Mouse (Mus musculus) T-helper 2 cell (primary cell): Measurements from ENCODE around the gene Etl4.
"Not testable (repeated sequence)": the region's sequence is repeated elsewhere in the genome, so short reads cannot be mapped to it uniquely, and the experiment has no call there.

ENCODE experiments used
- in situ Hi-C: fragments of 300-600 bp; cut with MboI, MseI; formaldehyde crosslinking; loops from one replicate; pipeline ENCODE4 v1.15.1; 2025; ENCODE audit warnings: high pct_unique_total_duplicates

Gene Etl4

DNA sequence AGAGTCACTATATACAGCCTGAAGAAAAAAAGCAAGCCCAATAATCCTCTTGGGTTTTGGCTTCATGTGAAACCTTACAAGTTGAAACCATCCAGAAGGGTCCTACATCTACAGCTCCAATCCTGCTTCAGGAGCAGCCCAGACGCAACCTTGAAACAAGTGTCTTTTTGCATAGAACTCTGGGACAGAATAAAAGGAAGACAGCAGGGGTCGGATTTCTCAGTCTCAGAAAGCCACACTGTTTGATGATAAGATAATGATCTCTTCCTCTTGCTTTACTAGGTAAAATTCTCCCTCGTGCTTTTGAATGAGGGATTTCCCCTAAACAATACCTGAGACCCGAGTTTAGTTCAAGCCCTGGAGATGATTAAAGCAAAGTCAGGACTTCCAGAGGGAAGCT, 385.0 kb downstream of the Etl4 start:
- in situ Hi-C loops = loop anchor here (10.0 kb wide), 1 partner anchor 260 kb away; no protein-coding TSS in a partner anchor

DNA sequence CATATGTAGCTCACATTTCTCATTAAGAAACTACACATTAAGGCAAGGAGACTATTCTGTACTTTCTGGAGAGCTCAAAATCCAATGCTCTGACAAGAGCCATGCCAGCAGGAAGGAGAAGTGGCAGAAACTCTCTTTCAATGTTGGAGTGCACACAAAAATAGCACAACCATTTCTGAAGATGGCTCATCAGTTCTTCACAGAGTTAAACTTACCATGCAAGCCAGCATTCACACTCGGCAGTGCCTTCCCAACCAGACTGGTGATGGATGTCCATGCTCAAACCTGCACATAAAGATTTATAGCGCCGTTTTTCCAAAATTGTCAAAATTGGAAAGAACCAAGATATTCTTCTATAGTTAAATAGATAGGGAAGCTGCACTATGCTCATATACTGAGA, 392.9 kb downstream of the Etl4 start:
- in situ Hi-C loops = no loop called here

DNA sequence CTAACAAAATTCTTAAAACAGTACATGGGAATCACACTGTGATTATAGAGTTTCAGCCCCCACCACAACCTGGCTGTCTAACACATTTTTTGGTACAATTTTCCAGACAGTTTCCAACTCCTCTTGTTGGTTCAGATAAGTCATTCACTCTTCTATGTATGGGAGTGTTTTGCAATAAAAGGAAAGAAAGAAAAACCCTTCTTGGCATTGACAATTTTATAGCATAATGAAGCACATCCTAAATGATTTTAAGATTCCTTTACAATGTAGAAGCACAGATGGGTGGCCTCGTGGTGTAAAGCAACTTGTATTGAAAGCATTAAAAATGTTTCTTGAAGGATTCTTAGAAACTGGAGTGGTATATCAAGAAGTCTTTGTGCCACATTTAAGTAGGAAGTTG, 415.4 kb downstream of the Etl4 start:
- in situ Hi-C loops = no loop called here

DNA sequence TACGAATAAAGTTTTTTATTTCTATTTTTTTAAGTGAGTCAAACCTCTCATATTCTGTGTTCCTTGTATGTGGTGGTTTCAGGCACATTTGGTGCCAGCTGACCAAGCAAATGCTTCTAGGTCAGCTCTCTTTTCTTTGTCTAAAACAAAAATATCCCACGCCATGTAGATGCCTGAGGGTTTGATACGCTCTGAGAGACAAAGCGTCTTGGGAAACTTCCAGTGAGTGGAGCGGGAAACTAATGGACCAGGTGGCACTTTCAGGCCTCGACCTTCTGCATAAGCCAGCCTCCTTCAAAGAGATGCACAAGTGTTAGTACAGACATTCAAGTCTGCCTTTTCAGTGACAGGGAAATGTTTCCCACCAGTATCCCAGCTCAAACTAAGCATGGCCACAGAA, 426.6 kb downstream of the Etl4 start:
- in situ Hi-C loops = no loop called here

DNA sequence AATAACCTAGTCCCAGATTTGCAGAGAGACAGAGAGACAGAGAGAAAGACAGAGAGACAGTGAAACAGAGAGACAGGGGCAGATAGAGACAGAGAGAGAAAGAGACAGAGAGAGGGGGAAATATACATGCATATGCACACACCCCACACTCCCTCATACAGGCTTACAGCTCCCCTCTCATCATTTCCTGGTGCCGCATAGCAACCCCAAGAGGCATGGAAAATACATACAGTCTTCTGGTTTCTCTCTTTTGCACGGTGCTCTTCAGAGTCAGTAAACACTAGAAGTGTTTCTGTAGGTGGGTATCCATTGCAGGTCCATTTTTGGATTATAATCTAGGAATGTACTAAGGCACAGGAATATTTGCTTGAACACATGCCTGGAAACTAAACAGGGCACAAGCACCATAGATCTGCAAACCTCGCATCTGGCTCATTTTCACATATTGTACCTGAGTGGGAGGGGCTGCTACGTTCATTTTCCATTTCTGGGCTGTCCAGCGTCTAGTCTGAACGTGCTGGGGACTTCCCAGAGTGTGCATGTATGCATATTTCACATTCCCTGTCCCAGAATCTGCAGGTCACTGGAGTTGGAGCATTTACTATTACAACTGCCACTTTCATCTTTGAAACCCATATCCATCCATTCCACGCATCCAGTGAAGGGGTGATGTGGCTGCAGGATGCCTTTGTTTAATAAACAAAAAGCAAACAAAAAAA, 429.6 kb downstream of the Etl4 start:
- in situ Hi-C loops = no loop called here

DNA sequence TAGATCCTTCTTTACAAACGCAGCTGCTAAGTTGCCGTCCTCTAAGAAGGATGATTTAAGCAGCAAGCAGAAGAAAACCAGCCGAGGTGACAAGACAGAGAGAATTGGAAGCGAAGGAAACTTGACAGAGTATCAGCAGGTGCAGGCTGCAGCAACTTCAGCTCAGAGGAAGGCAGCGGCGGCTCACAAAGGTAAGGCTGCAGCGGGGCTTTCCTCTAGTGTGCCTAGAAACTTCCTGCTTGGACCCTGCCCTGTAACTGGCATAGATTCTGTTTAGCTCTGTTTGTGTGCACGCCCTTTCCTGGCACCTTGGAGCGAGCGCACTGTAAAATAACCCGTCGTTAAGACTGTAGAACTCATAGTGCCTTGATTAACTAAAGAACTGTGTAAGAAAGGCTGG, 430.3 kb downstream of the Etl4 start:
- in situ Hi-C loops = no loop called here

DNA sequence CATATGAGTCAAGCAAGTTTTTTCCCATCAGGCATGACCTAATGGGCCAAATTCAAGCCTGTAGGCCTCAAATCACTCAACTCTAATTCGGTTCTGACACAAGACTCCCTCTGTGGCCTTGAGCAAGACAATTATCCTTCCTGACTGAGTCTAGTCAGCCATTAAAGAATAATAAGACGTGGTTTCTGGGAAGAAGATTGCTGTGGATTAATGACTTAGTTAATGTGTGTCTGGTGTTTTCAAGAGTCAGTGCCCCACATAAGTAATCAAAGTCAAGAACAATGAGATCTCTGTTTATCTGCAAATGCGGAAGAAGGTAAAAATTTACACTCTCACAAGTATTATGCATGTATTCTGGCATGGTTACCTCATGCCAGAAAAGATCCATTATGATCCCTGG, 437.3 kb downstream of the Etl4 start:
- in situ Hi-C loops = no loop called here

DNA sequence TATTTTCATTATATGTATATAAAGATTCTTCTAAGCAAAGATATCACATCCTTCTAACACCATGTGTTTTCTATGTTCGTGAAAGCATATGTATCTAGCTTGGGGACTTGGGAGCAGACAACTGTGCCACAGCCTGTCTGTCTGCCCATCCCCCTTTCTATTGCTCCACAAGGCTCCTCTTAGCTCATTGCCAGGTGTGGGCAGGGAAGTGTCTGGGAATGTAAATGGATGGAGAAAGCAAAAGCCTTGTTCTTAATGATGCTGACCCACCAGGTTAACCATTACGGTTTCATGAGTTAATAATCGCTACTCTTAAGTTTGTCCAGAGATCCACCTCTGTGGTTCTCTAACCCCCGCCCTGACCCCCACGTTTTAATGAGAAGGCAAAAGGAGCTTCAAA, 439.7 kb downstream of the Etl4 start:
- in situ Hi-C loops = no loop called here

DNA sequence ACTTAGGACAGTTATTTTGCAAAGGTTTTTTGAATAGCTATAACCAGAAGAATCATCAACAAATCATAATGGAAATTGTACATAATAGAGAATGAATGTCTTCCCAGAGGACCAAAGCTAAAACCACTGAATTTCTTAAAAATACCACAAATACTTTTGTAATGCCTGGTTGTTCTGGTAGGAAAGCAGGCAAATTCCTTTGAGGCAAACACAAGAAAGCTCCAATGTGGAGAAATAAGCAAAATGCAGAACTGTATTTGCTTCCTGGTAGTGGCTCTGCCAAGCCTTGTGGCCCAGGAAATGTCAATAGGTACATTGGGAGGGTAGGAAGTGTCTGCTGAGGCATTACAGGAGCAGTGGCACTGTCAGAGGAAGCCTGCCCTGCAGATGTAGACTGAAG, 443.2 kb downstream of the Etl4 start:
- in situ Hi-C loops = no loop called here

DNA sequence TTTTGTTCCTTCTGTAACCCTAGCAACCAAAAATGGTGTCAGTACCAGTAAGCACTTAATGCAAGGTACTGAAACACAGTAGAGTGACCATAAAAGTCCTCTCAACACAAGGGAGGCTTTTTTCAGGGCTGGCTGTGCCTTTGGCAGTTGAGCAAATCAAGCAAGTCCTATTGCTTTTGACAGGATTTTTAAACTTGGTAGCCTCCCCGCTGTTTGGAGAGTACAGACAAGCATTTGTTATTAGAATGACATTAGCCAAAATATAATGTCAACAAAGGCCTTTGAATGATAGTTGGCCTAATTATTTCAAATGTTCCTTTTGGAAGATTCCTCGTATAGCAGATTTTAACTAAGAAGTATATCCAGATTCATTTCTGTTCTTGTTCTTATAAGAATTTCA, 467.4 kb downstream of the Etl4 start:
- in situ Hi-C loops = no loop called here

DNA sequence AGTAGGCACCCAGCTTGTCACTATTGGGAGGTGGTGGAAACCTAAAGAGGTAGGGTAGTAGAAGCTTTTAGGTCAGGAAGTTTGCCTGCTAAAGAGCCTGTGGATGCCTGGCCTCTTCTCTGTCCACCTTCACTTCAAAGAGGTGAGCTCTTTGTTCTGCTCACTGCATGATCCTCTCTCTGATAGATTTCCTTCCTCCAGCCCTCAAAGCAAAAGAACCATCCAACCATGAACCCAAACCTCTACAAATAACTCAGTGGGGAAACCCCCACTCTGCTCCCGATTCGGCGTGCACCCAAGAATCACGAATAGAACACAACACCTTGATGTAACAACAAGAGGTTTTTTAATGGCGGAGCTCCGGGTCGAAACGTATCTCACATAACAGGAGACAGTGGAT, 471.3 kb downstream of the Etl4 start:
- in situ Hi-C loops = not testable (repeated sequence)

DNA sequence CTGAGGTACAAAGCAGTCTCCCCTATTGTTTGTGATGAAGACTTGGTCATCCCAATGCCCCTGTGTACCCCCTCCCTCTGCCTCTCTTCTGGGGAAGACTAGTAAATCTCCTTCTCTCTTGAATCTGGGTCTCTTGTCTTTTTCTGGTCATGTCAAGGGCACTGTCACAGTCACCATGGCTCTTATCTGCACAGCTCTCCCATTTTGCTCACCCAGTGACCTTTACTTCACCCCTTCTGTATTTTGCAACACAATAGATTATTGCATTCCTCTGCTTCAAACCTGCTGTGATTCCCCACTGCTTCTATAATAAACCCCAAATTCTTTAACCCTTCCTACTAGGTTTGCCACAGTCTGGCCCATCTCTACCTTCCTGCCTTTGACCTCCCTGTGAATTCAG, 484.5 kb downstream of the Etl4 start:
- in situ Hi-C loops = no loop called here

DNA sequence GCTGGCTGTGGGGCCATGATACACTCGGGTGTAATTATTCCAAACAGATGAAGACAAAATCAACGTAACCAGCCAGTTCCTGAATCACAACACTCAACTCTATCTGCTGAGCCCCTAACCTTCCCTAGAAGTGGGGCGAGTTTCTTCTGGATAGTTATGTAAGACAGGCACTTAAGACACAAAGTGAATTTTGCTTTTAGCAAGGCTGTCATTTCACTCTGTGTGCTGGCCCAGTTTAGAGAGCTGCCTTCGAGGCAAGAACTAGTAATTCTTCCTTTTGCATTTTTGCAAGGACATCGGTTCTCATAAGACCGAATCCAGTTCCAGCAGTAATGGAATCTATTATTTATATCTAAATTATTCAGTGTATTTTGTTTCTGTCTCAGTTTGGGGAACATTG, 487.4 kb downstream of the Etl4 start:
- in situ Hi-C loops = no loop called here

DNA sequence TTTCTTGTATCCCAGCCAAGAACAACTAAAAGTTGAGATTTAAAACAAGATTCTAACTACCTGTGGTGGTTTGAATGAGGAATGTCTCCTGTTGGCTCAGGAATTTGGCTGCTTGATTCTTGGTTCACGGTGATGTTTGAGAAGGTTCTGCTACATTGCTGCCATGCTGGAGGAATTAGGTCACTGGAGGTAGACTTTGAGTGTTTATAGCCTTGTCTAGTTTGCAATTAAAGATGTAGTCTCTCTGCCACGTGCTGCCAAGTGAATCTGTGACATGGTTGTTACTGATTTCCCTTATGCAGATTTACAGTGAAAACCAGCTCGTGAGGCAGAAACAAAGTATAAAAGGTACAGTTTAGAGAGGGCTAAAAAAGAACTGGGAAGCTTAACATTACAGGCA, 491.0 kb downstream of the Etl4 start:
- in situ Hi-C loops = no loop called here

DNA sequence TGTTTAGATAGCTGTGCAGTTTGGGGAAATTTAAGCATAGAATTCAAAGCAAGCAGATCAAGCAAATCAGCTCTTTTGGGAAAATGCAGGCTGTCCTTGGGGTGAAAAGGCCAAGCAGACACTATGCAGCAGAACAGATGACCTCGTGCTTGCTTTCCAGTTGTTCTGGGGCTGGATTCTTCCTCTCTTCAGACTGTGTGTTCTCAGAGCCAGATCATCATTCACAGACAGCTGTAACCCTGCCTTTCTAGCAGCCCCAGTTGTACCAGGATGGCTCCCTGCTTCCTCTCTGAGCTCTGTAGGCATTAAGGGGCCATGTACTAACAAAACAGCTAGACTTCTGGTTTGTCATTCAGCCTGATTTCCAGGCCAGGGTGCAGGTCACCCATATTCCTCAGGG, 494.8 kb downstream of the Etl4 start:
- in situ Hi-C loops = no loop called here

DNA sequence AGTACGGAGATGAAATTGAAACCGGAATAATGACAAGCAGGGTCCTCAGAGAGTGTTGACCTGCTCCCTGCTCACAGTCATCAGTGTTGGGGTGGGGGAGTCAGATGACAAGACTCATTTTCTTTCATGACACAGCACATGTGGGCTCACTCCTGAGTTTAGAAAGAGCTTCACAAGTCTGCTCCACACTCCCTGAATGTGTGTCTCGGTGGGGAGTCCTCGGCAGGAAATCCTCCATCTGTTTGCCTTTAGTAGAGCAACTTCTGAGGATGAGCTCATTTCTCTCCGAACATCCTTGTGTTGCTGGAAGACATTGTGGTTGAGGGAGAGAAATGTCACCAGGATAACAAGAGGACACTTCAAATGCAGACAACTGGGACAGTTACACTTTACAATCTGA, 497.5 kb downstream of the Etl4 start:
- in situ Hi-C loops = no loop called here

DNA sequence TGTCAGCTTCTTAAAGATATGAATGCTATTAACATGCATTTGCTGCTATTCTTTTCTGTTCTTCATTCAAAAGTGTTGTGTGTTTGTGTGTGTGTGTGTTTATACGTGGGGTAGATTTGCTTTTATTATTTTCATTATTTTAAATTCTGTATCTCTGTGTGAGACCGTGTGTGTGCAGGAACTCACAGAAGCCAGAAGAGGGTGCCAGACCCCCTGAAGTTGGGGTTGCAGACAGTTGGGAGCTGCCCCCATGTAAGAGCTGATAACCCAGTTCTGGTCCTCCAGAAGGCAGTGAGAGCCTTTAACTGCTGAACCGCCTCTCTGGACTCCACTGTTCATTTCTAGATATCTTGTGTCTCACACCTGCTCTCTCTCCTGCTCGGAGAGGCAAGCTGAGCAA, 505.3 kb downstream of the Etl4 start:
- in situ Hi-C loops = no loop called here

DNA sequence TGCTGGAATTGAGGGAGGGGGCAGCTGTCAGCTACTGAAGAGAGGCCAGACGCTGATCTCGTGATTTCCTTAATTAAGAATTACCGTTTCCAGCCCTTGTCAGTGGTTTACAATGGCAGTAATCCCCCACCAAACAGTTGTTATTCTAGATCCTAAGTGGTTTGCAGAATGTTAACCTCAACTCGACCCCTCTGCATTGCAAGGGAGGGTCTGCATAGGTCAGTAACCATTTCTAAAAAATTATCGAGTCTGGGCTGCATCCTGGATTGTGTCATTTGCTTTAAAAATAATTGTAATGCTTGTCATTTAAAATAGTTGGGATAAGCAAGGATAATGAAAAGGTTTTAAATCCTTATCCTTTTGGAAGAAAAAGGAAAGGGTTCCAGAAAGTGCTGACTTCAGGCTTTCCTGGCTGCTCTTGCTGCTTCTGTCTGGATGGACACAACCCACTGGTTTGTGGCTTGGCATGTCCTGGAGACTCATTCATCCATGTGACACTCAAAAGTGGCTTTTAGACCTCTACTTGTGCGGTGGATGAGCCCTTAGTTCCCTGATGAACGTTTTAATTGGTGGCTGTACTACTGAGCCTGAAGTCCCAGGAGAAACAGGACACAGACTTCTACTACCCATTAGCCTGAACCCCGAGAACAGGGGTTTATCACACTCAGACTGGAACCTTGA, 507.5 kb downstream of the Etl4 start:
- in situ Hi-C loops = no loop called here

DNA sequence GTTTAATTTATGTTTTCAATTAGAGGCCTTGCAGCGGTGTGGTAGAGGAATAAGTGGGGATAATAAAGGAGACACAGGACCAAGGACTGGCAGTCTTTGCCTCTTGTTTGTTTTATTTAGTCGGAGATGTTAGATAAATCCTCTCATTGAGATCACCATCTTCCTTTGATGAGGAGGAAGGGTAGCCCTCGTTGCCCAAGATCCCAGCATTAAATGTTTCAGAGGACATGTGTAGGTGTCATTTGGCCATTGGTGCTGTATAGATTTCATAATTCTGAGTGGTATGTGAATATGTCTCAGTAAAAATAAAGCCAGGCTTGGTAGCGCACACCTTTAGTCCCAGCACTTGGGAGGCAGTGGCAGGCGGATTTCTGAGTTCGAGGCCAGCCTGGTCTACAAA, 508.4 kb downstream of the Etl4 start:
- in situ Hi-C loops = no loop called here

DNA sequence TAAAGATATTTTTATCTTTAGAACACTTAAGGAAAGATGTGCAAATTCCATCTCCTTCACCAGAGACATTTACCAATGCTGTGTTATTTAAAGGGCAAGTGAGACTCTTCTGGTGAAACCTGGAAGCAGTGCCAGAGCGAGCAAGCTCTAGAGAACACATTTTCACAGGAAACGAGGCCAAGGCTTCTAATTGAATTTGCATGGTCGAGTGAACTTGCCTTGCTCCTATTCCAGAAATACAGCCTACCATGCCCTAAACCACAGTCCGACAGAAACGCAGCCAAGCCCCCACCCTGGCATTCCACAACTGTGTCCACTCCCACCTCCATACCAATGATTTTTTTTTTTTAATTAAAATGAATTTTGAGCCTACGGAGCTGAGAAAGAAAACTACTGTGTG, 510.4 kb downstream of the Etl4 start:
- in situ Hi-C loops = no loop called here

DNA sequence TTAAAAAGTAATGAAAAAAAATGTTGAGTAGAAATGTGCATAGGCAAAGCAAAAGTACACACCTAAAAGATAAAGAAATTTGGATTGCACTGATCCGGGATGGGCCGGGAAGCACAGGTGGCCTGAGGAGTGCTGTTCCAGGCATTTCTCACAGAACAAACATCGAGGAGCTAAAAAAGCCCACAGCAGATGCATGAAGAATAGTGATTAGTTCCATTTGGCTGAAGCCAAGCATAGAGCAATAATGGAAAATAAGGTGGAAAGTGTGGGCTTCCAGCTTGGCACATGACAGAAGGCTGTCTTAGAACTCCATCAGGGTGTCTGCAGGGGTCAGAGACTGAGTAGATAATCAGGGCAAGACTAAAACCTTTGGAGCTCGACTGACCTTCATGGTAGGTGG, 512.7 kb downstream of the Etl4 start:
- in situ Hi-C loops = no loop called here

DNA sequence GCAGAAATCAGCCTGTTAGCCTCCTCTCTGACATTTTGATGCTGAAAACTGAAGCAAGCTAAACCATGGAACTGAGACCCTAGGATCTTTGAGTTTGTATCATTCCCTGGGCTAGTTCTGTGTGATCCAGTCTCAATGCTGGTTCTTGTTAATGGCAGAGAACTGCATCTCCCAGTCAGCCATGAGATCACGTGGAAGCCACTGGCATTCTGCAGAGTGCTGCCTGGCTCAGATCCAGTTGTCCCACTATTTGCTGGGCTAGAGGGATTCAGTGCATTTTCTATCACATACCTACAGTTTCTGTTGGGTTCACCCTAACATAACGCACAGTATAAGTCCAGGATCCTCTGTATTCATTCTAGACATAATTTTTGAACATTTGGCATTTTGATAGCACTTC, 524.1 kb downstream of the Etl4 start:
- in situ Hi-C loops = no loop called here

DNA sequence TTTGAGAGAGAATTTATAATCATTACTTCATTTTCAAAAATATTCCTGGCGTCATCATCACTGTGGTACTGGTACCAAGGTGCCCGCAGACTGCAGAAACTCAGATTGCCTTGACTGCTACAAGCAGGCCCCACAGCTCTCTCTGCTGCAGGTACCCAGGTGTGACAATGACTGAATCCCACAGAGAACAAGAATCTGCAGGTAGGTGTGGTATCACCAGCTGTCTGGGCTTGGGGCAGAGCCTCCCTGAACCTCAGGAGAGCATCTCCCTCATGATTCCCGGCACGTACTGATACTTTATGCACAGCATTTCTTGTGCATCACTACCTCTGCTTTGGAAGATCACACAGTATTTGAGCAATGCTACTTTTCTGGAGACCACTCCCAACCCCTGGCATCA, 526.0 kb downstream of the Etl4 start:
- in situ Hi-C loops = no loop called here

DNA sequence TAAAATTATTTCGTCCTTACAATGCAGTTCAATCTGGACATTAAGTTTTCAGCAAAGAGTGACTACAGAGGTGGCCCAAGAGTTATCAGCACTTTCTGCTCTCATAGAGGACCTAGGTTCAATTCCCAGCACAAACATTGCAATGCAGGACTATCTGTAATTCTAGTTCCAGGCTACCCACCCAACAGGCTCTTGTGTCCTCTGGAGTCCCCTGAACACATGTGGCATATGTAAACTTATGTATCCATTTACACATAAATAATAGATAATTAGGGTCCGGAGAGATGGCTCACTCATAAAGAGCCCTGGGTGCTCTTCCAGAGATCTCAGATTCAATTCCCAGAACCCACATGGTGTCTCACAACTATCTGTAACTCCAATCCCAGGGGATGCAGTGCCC, 533.2 kb downstream of the Etl4 start:
- in situ Hi-C loops = no loop called here
